Mouse (Mus musculus): ENCODE measurements around the gene Gm3045.

DNA sequence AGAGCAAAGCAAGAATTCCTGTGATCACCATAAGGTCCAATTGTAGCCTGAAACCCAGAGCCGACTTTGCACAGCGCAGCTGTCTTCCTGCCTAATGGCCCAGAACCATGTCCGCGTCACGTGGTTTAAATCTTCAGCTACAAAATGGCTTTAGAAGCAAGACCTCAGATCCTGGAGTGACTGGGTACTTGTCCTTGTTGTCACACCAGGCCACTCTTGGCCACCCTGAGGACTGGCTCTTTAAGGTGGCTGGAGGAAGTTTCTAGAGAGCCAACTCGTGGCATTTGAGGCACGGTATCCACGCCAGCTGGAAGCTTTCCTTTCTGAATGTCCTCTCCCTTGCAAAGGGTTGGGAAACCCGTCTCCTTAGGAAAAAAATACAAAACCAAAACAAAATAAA, 45.6 kb downstream of the Gm3045 start:
- TF ChIP-seq CTCF (IDR thresholded peaks at IDR 0.05; ENCODE audit: extremely low read depth, insufficient read depth, insufficient read length, insufficient replicate concordance) (no peak), POLR2A (IDR thresholded peaks at IDR 0.05; ENCODE audit: low read depth, low read length) (no peak)

Data from spleen, adult 2 months (tissue).